Mouse (Mus musculus): Measurements from ENCODE around the gene Gm11634.

Gene Gm11634

GRCm38 (mm10) chr11:101582054-101583035, 16.7 kb downstream of the Gm11634 start, which contains the start of gene Tmem106a:
Tmem106a (plus strand) TSS chr11:101582242.
- TF ChIP-seq NANOG (IDR thresholded peaks at IDR 0.05; ENCODE audit: borderline replicate concordance, low read length) (no peak), CTCF (conservative IDR thresholded peaks at IDR 0.05; ENCODE audit: low read length) (no peak), POU5F1 (IDR thresholded peaks at IDR 0.05; ENCODE audit: borderline replicate concordance, low read length) (no peak)
- Histone ChIP-seq H3K27me3 (ENCODE audit: insufficient read depth, low read length) (no peaks in the 10 kb centered on the region), H3K9me3 (ENCODE audit: low read length) (no peaks in the 10 kb centered on the region), H3K4me1 (replicated peaks; ENCODE audit: low read depth, low read length) (peaks cover 78% of the 10 kb centered on the region), H3K4me3 (replicated peaks; ENCODE audit: low read length) (peak within 1 kb of the TSS; percentile 71), H3K36me3 (ENCODE audit: insufficient read depth, low read length) (peaks cover 76% of the 10 kb centered on the region)

- H3K4me3 ChIP-seq (replicated peaks; ENCODE audit: low read length) = no peak overlapping the region
- TF ChIP-seq POU5F1 (IDR thresholded peaks at IDR 0.05; ENCODE audit: borderline replicate concordance, low read length) = no peak
- TF ChIP-seq NANOG (IDR thresholded peaks at IDR 0.05; ENCODE audit: borderline replicate concordance, low read length) = no peak
- no peak for TF ChIP-seq CTCF (conservative IDR thresholded peaks at IDR 0.05; ENCODE audit: low read length)
- no peaks in the 10 kb centered on the region for H3K27me3 ChIP-seq (ENCODE audit: insufficient read depth, low read length)
- peaks cover 81% of the 10 kb centered on the region for H3K4me1 ChIP-seq (replicated peaks; ENCODE audit: low read depth, low read length)
- H3K36me3 ChIP-seq (ENCODE audit: insufficient read depth, low read length) = peaks cover 76% of the 10 kb centered on the region
- H3K9me3 ChIP-seq (ENCODE audit: low read length) = no peaks in the 10 kb centered on the region
These were observed 17.8 kb downstream of the Gm11634 start for GRCm38 (mm10) chr11:101581081-101581764.

GRCm38 (mm10) chr11:101576116-101576515, 22.9 kb downstream of the Gm11634 start:
- Histone ChIP-seq H3K4me3 (replicated peaks; ENCODE audit: low read length) (no peak overlapping the region), H3K27me3 (ENCODE audit: insufficient read depth, low read length) (no peaks in the 10 kb centered on the region), H3K36me3 (ENCODE audit: insufficient read depth, low read length) (peaks cover 99% of the 10 kb centered on the region), H3K9me3 (ENCODE audit: low read length) (no peaks in the 10 kb centered on the region), H3K4me1 (replicated peaks; ENCODE audit: low read depth, low read length) (peaks cover 76% of the 10 kb centered on the region)
- no peak for TF ChIP-seq NANOG (IDR thresholded peaks at IDR 0.05; ENCODE audit: borderline replicate concordance, low read length)
- peak; percentile 32 for TF ChIP-seq CTCF (conservative IDR thresholded peaks at IDR 0.05; ENCODE audit: low read length)

- no peak overlapping the region for H3K4me3 ChIP-seq (replicated peaks; ENCODE audit: low read length)
- H3K4me1 ChIP-seq (replicated peaks; ENCODE audit: low read depth, low read length) = peaks cover 62% of the 10 kb centered on the region
- TF ChIP-seq CTCF (conservative IDR thresholded peaks at IDR 0.05; ENCODE audit: low read length) (no peak), NANOG (IDR thresholded peaks at IDR 0.05; ENCODE audit: borderline replicate concordance, low read length) (no peak), POU5F1 (IDR thresholded peaks at IDR 0.05; ENCODE audit: borderline replicate concordance, low read length) (no peak)
- H3K36me3 ChIP-seq (ENCODE audit: insufficient read depth, low read length) = peaks cover 97% of the 10 kb centered on the region
- no peaks in the 10 kb centered on the region for H3K9me3 ChIP-seq (ENCODE audit: low read length)
- H3K27me3 ChIP-seq (ENCODE audit: insufficient read depth, low read length) = no peaks in the 10 kb centered on the region
These were observed 30.6 kb downstream of the Gm11634 start for GRCm38 (mm10) chr11:101568421-101568820.

GRCm38 (mm10) chr11:101562391-101562790, 36.7 kb downstream of the Gm11634 start:
- H3K9me3 ChIP-seq (ENCODE audit: low read length) = no peaks in the 10 kb centered on the region
- H3K4me1 ChIP-seq (replicated peaks; ENCODE audit: low read depth, low read length) = peaks cover 24% of the 10 kb centered on the region
- H3K4me3 ChIP-seq (replicated peaks; ENCODE audit: low read length) = no peak overlapping the region
- peaks cover 94% of the 10 kb centered on the region for H3K36me3 ChIP-seq (ENCODE audit: insufficient read depth, low read length)
- H3K27me3 ChIP-seq (ENCODE audit: insufficient read depth, low read length) = no peaks in the 10 kb centered on the region
- TF ChIP-seq CTCF (conservative IDR thresholded peaks at IDR 0.05; ENCODE audit: low read length) = peak; percentile 75
- TF ChIP-seq POU5F1 (IDR thresholded peaks at IDR 0.05; ENCODE audit: borderline replicate concordance, low read length) = no peak
- no peak for TF ChIP-seq NANOG (IDR thresholded peaks at IDR 0.05; ENCODE audit: borderline replicate concordance, low read length)

GRCm38 (mm10) chr11:101556954-101557353, 42.1 kb downstream of the Gm11634 start:
- Histone ChIP-seq H3K4me3 (replicated peaks; ENCODE audit: low read length) (no peak overlapping the region), H3K4me1 (replicated peaks; ENCODE audit: low read depth, low read length) (peaks cover 25% of the 10 kb centered on the region), H3K9me3 (ENCODE audit: low read length) (no peaks in the 10 kb centered on the region), H3K27me3 (ENCODE audit: insufficient read depth, low read length) (no peaks in the 10 kb centered on the region), H3K36me3 (ENCODE audit: insufficient read depth, low read length) (peaks cover 75% of the 10 kb centered on the region)
- TF ChIP-seq NANOG (IDR thresholded peaks at IDR 0.05; ENCODE audit: borderline replicate concordance, low read length) (no peak), POU5F1 (IDR thresholded peaks at IDR 0.05; ENCODE audit: borderline replicate concordance, low read length) (no peak), CTCF (conservative IDR thresholded peaks at IDR 0.05; ENCODE audit: low read length) (no peak)

- H3K9me3 ChIP-seq (ENCODE audit: low read length) = no peaks in the 10 kb centered on the region
These were observed 42.5 kb downstream of the Gm11634 start for GRCm38 (mm10) chr11:101556541-101556940.

GRCm38 (mm10) chr11:101553354-101553930, 45.6 kb downstream of the Gm11634 start:
- Histone ChIP-seq H3K4me1 (replicated peaks; ENCODE audit: low read depth, low read length) (peaks cover 53% of the 10 kb centered on the region), H3K27me3 (ENCODE audit: insufficient read depth, low read length) (no peaks in the 10 kb centered on the region), H3K4me3 (replicated peaks; ENCODE audit: low read length) (peak overlapping the region; percentile 98), H3K9me3 (ENCODE audit: low read length) (no peaks in the 10 kb centered on the region), H3K36me3 (ENCODE audit: insufficient read depth, low read length) (peaks cover 60% of the 10 kb centered on the region)
- TF ChIP-seq CTCF (conservative IDR thresholded peaks at IDR 0.05; ENCODE audit: low read length) (no peak), NANOG (IDR thresholded peaks at IDR 0.05; ENCODE audit: borderline replicate concordance, low read length) (no peak), POU5F1 (IDR thresholded peaks at IDR 0.05; ENCODE audit: borderline replicate concordance, low read length) (no peak)

More at GRCm38 (mm10) chr11:101556541-101556940, 42.5 kb downstream of the Gm11634 start:
- TF ChIP-seq NANOG (IDR thresholded peaks at IDR 0.05; ENCODE audit: borderline replicate concordance, low read length) (no peak), POU5F1 (IDR thresholded peaks at IDR 0.05; ENCODE audit: borderline replicate concordance, low read length) (no peak), CTCF (conservative IDR thresholded peaks at IDR 0.05; ENCODE audit: low read length) (no peak)
- Histone ChIP-seq H3K4me3 (replicated peaks; ENCODE audit: low read length) (no peak overlapping the region), H3K36me3 (ENCODE audit: insufficient read depth, low read length) (peaks cover 72% of the 10 kb centered on the region), H3K4me1 (replicated peaks; ENCODE audit: low read depth, low read length) (peaks cover 25% of the 10 kb centered on the region), H3K27me3 (ENCODE audit: insufficient read depth, low read length) (no peaks in the 10 kb centered on the region)
